Mouse (Mus musculus) embryonic facial prominence, embryonic 15.5 days (tissue): ENCODE data around the gene A3galt2. TPM values are rescaled to one million over a fixed set of nuclear protein-coding genes. Genes with fewer than 3 reads are reported as not detected.

Experiments used
- ATAC-seq: fragments of 200-750 bp; cut with Nextera tagmentation; 2 replicates; pipeline ENCODE4 v1.8.0; 2017; ENCODE audit warnings: low read depth, moderate TSS enrichment; ENCODE audit not compliant: insufficient number of reproducible peaks, low FRiP score, low TSS enrichment
- H3K27ac ChIP-seq: fragments of 300-500 bp; sonication (generic); replicated peaks from 2 replicates; pipeline ENCODE4 v1.5.1; 2015; ENCODE audit warnings: mild to moderate bottlenecking, inconsistent platforms
- H3K27me3 ChIP-seq: fragments of 300-500 bp; sonication (generic); 2 replicates; pipeline ENCODE4 v1.6.1; 2015; ENCODE audit warnings: inconsistent platforms
- H3K36me3 ChIP-seq: fragments of 300-500 bp; sonication (generic); 2 replicates; pipeline ENCODE4 v1.6.1; 2015; ENCODE audit warnings: mild to moderate bottlenecking, inconsistent platforms
- H3K4me1 ChIP-seq: fragments of 300-500 bp; sonication (generic); 2 replicates; pipeline ENCODE4 v1.6.1; 2015; ENCODE audit warnings: inconsistent platforms
- H3K4me2 ChIP-seq: fragments of 300-500 bp; sonication (generic); replicated peaks from 2 replicates; pipeline ENCODE4 v1.6.1; 2015; ENCODE audit warnings: mild to moderate bottlenecking, inconsistent platforms
- H3K4me3 ChIP-seq: fragments of 300-500 bp; sonication (generic); replicated peaks from 2 replicates; pipeline ENCODE4 v1.5.1; 2015; ENCODE audit warnings: mild to moderate bottlenecking, inconsistent platforms
- H3K9ac ChIP-seq: fragments of 300-500 bp; sonication (generic); 2 replicates; pipeline ENCODE4 v1.6.1; 2015; ENCODE audit warnings: inconsistent platforms
- H3K9me3 ChIP-seq: fragments of 300-500 bp; sonication (generic); replicated peaks from 2 replicates; pipeline ENCODE4 v1.6.1; 2016; ENCODE audit warnings: inconsistent platforms
- WGBS: fragments of 180-500 bp; shearing (Covaris S2); methylation state at CpG from one replicate; pipeline ENCODE4 v1.1.7; 2015; 5-methylcytosine and 5-hydroxymethylcytosine counted together
- polyA plus RNA-seq: library from polyadenylated mRNA; unstranded; fragments of >200 nt; fragmentation: Nextera tagmentation; extraction: Ambion mirVana; gene quantifications from 2 replicates; pipeline ENCODE4 v1.2.1, GENCODE M21; 2015

A3galt2 gene
- polyA plus RNA-seq, 1 experiment from 2014 or later = 0.15 TPM

GRCm38 (mm10) chr4:128715241-128716204 lies 39.6 kb upstream of the A3galt2 start:
- H3K9me3 ChIP-seq = no peaks in the 10 kb centered on the region
- H3K27ac ChIP-seq = peak overlapping the region; percentile 74
- WGBS = 9% methylated on average over 14 of the region's 14 CpGs
- H3K9ac ChIP-seq = no peak overlapping the region
- no peaks in the 10 kb centered on the region for H3K36me3 ChIP-seq
- peak; percentile 52 for ATAC-seq
- peaks cover 70% of the 10 kb centered on the region for H3K4me1 ChIP-seq
- peaks cover 5% of the 10 kb centered on the region; the same call in 1 of the 2 replicates for H3K27me3 ChIP-seq
- no peak overlapping the region for H3K4me3 ChIP-seq
- peak overlapping the region; percentile 17 for H3K4me2 ChIP-seq

- peak overlapping the region; percentile 17 for H3K4me2 ChIP-seq
- no peak overlapping the region for H3K4me3 ChIP-seq
- 18% methylated on average over 4 of the region's 4 CpGs for WGBS
- peak overlapping the region; percentile 74 for H3K27ac ChIP-seq
- H3K36me3 ChIP-seq = no peaks in the 10 kb centered on the region
- H3K4me1 ChIP-seq = peaks cover 70% of the 10 kb centered on the region
- no peak overlapping the region for H3K9ac ChIP-seq
- H3K27me3 ChIP-seq = no peaks in the 10 kb centered on the region
- no peaks in the 10 kb centered on the region for H3K9me3 ChIP-seq
- ATAC-seq = no peak
Measured at GRCm38 (mm10) chr4:128716279-128716678, 38.9 kb upstream of the A3galt2 start.

DNA sequence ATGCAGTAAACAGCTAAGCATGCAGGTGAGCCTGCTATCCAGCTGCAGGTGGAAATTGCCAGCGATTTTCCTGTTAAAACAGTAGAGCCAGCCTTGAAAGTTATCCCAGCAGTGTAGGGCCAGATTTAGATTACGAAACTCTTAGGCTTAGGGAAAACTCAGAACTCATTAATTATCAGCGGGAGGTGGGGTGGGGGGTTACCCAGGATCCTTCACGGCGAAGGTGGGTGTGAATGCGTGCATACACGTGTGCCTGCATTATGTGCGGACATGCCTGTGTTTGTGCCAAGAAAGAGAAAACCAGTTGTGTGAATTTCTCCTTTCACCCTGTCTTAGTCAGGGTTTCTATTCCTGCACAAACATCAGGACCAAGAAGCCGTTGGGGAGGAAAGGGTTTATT lies 38.4 kb upstream of the A3galt2 start:
- no peaks in the 10 kb centered on the region for H3K36me3 ChIP-seq
- WGBS = 40% methylated on average over 9 of the region's 9 CpGs
- peaks cover 70% of the 10 kb centered on the region for H3K4me1 ChIP-seq
- H3K4me2 ChIP-seq = no peak overlapping the region
- no peaks in the 10 kb centered on the region for H3K27me3 ChIP-seq
- ATAC-seq = no peak
- H3K9me3 ChIP-seq = no peaks in the 10 kb centered on the region
- H3K27ac ChIP-seq = peak overlapping the region; percentile 74
- H3K9ac ChIP-seq = no peak overlapping the region
- H3K4me3 ChIP-seq = no peak overlapping the region

- no peaks in the 10 kb centered on the region for H3K9me3 ChIP-seq
- no peak overlapping the region for H3K4me3 ChIP-seq
- H3K36me3 ChIP-seq = no peaks in the 10 kb centered on the region
- 18% methylated on average over 5 of the region's 5 CpGs for WGBS
- H3K4me1 ChIP-seq = peaks cover 48% of the 10 kb centered on the region
- no peak for ATAC-seq
- no peaks in the 10 kb centered on the region for H3K27me3 ChIP-seq
- H3K27ac ChIP-seq = peak overlapping the region; percentile 24; the same call in 1 of the 2 replicates
- H3K4me2 ChIP-seq = no peak overlapping the region
- no peak overlapping the region for H3K9ac ChIP-seq
Measured at GRCm38 (mm10) chr4:128720110-128720509, 35.1 kb upstream of the A3galt2 start.

GRCm38 (mm10) chr4:128721061-128721648 lies 34.0 kb upstream of the A3galt2 start:
- no peak overlapping the region for H3K4me3 ChIP-seq
- H3K36me3 ChIP-seq = no peaks in the 10 kb centered on the region
- H3K27me3 ChIP-seq = no peaks in the 10 kb centered on the region
- ATAC-seq = no peak
- H3K9me3 ChIP-seq = no peaks in the 10 kb centered on the region
- H3K27ac ChIP-seq = no peak overlapping the region
- H3K4me1 ChIP-seq = peaks cover 38% of the 10 kb centered on the region
- 58% methylated on average over 9 of the region's 9 CpGs for WGBS
- H3K4me2 ChIP-seq = no peak overlapping the region
- H3K9ac ChIP-seq = no peak overlapping the region

DNA sequence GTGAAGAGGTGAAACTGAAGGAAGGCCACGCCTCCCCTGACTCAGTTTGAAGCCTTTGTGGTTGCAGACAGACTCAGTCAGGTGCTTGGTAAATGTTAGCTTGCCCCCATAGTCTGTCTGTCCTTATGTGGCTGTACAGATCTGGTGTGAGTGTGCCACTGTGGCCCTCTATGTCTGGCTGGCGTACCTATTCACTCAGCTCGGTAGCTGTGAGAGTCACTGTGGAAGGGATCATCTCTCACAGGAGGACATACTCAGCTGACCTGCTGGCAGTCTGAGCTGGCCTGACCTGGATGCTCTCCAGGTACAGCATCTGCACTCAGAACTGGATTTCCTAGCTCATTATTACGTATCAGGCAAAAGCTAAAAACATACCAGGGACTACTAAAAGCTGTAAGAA lies 33.4 kb upstream of the A3galt2 start:
- Histone ChIP-seq H3K27ac (no peak overlapping the region), H3K4me2 (no peak overlapping the region), H3K9ac (no peak overlapping the region), H3K4me1 (peaks cover 33% of the 10 kb centered on the region), H3K36me3 (no peaks in the 10 kb centered on the region), H3K9me3 (no peaks in the 10 kb centered on the region), H3K4me3 (no peak overlapping the region), H3K27me3 (no peaks in the 10 kb centered on the region)
- WGBS = 65% methylated on average over 4 of the region's 4 CpGs
- no peak for ATAC-seq

DNA sequence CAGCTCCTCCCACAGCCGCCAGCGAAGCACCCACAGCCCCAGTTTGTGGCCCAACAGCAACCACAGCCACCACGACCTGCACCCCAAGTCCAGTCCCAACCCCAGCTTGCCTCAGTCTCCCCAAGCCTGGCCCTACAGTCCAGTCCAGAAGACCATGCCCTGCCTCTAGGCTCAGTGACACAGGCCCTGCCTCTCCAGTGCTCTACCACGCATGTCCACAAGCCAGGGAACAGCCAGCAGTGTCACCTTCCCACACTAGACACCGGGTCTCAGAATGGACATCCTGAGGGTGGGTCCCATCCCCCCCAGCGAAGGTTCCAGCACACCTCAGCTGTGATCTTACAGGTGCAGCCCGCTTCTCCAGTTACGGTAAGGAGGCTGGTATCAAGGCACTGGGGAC lies 32.2 kb upstream of the A3galt2 start:
- Histone ChIP-seq H3K4me2 (no peak overlapping the region), H3K36me3 (no peaks in the 10 kb centered on the region), H3K27ac (no peak overlapping the region), H3K9me3 (no peaks in the 10 kb centered on the region), H3K9ac (no peak overlapping the region), H3K4me3 (no peak overlapping the region), H3K27me3 (no peaks in the 10 kb centered on the region), H3K4me1 (peaks cover 29% of the 10 kb centered on the region)
- 87% methylated on average over 8 of the region's 8 CpGs for WGBS
- ATAC-seq = no peak

DNA sequence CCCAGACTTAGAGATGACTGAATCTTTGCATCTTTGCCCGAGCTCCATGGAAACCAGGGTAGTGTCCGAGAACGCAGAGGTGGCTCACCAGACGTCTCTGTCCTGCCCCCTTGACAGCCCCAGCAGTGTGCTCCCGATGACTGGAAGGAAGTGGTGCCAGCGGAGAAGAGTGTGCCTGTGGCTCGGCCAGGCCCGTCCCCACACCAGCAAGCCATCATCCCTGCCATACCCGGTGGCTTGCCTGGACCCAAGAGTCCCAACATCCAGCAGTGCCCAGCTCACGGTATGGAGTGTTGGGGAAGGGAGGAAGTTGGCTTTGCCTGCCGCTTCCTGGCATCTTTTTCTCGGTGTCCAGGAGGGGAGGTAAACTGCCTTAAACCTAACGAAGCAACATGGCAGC lies 31.7 kb upstream of the A3galt2 start:
- Histone ChIP-seq H3K27me3 (no peaks in the 10 kb centered on the region), H3K9me3 (no peaks in the 10 kb centered on the region), H3K4me1 (peaks cover 31% of the 10 kb centered on the region), H3K36me3 (no peaks in the 10 kb centered on the region), H3K9ac (no peak overlapping the region), H3K27ac (no peak overlapping the region), H3K4me3 (no peak overlapping the region), H3K4me2 (no peak overlapping the region)
- WGBS = 84% methylated on average over 13 of the region's 13 CpGs
- ATAC-seq = no peak

DNA sequence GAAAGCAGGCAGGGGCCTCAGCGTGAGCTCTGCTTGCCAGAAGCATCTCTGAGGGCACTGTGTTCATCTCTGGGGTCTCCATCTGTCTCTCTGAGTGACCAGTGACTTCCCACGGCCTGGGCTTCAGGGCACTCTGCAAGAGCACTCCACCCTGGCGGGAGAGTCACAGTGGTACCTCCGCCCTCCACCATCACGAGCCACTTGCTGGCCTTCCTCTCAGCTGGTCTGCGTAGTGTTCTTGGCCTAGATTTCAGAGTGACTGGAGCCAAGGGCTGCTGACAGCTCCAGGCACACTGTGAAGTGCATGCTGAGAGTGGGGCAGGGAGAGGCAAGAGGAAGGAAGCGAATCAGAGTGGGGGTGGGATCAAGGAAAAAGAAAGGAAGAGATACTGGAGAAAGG lies 31.1 kb upstream of the A3galt2 start:
- no peak overlapping the region for H3K4me2 ChIP-seq
- peaks cover 37% of the 10 kb centered on the region for H3K4me1 ChIP-seq
- H3K36me3 ChIP-seq = no peaks in the 10 kb centered on the region
- no peak overlapping the region for H3K4me3 ChIP-seq
- no peak overlapping the region for H3K9ac ChIP-seq
- WGBS = 60% methylated on average over 7 of the region's 7 CpGs
- H3K27ac ChIP-seq = no peak overlapping the region
- H3K9me3 ChIP-seq = no peaks in the 10 kb centered on the region
- no peak for ATAC-seq
- no peaks in the 10 kb centered on the region for H3K27me3 ChIP-seq

- peak; percentile 88 for ATAC-seq
- Histone ChIP-seq H3K27ac (peak overlapping the region; percentile 91), H3K4me3 (peak overlapping the region; percentile 90), H3K4me1 (peaks cover 34% of the 10 kb centered on the region), H3K9me3 (no peaks in the 10 kb centered on the region), H3K27me3 (no peaks in the 10 kb centered on the region), H3K36me3 (peaks cover 3% of the 10 kb centered on the region; the same call in 1 of the 2 replicates), H3K4me2 (peak overlapping the region; percentile 63), H3K9ac (peak overlapping the region; percentile 95)
- 4% methylated on average over 35 of the region's 68 CpGs for WGBS
Measured at GRCm38 (mm10) chr4:128727019-128727720, 28.0 kb upstream of the A3galt2 start.
